Mouse (Mus musculus): ENCODE measurements at regions not wholly inside any gene's neighbourhood (a gene's known extent, or its start where the extent isn't known, plus 50 kb on each side); places are given as distances from the start of the nearest gene placed in this dataset.
A peak's percentile ranks its signal among the peaks of the same experiment; 100 is the strongest.

DNA sequence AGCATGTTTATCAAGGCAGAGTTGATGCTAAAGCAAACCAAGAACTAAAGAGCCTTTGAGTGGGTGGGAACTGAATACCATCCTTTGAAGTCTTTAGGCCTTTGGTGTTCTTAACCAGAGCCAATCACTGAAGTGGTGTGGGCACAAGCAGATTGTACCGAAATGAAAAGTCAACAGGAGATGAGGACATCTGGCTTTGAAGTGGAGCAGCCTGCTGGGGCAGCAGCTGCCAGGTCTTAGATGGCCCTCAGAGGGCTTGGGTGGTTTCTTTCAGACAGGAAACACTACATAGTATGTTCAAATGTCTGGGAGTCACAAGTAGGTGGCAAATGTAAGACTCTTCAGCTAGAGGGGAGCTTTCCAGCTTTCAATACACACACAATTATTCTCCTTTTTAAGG, 128.2 kb upstream of the E2f7 start:
- Histone ChIP-seq H3K4me1 (ENCODE audit: control insufficient read depth, insufficient read depth, insufficient read length, low read length) (no peaks in the 10 kb centered on the region), H3K27ac (replicated peaks; ENCODE audit: low read depth, low read length) (no peak overlapping the region), H3K4me3 (ENCODE audit: insufficient read depth, low read depth, low read length) (no peak overlapping the region)

DNA sequence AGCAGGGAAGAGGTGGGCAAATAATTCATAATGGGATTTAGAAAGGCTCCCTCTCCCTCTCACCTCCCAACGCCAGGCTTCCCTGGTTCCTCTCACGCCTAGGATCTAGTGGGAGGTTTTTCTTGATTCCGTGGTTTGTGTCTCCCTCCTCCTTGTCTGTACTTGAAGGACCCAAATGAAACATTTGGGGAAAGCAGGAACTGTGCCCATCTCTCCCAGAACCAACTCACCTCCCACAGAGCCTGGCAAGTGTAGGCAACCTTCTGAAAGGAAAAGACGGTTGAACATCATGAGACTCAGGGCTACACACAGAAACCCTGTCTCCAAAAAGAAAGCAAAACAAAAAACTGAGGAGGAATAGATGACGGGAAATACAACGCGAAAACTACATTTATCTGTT, 126.0 kb upstream of the E2f7 start:
- Histone ChIP-seq H3K27ac (replicated peaks; ENCODE audit: low read depth, low read length) (no peak overlapping the region), H3K4me1 (ENCODE audit: control insufficient read depth, insufficient read depth, insufficient read length, low read length) (no peaks in the 10 kb centered on the region), H3K4me3 (ENCODE audit: insufficient read depth, low read depth, low read length) (no peak overlapping the region)

DNA sequence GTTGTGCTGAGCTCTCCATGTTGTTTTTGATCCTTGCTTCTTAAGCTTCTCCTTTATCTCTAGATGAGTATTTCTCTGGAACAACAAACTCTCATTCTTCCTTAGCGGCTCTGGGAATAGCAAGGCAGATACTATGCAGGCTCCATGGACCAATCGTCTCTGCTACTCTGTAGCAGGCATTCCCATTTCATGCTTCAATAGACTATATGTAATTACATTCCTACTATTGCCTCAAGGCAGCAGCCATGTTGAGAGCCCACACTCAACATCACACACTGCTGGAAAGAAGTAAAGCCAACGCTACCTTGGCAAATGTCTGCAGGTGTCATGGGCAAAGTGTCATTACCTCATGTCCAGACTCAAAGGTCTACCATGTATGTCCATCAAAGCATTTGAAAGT, 119.6 kb upstream of the E2f7 start:
- Histone ChIP-seq H3K27ac (replicated peaks; ENCODE audit: low read depth, low read length) (no peak overlapping the region), H3K4me3 (ENCODE audit: insufficient read depth, low read depth, low read length) (no peak overlapping the region), H3K4me1 (ENCODE audit: control insufficient read depth, insufficient read depth, insufficient read length, low read length) (no peaks in the 10 kb centered on the region)

DNA sequence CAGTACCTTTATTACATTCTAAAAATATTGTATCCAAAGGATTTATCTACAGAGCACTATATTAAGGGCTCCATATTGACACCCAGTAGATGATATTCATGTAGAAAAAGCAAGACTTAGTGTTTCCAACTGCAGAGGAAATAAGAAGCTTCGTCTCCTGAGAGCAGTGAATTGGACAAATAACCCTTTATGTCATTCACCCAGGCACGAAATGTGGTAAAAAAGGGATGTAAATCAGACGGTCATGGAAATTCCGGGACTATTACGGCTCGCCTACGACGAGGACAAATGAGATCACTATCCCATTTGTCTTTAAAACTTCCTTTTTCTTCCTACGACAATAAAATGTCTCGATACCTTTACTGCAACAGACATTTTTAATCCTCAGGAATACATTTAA, 104.8 kb upstream of the E2f7 start:
- Histone ChIP-seq H3K4me3 (ENCODE audit: insufficient read depth, low read depth, low read length) (no peak overlapping the region), H3K4me1 (ENCODE audit: control insufficient read depth, insufficient read depth, insufficient read length, low read length) (no peaks in the 10 kb centered on the region), H3K27ac (replicated peaks; ENCODE audit: low read depth, low read length) (no peak overlapping the region)

DNA sequence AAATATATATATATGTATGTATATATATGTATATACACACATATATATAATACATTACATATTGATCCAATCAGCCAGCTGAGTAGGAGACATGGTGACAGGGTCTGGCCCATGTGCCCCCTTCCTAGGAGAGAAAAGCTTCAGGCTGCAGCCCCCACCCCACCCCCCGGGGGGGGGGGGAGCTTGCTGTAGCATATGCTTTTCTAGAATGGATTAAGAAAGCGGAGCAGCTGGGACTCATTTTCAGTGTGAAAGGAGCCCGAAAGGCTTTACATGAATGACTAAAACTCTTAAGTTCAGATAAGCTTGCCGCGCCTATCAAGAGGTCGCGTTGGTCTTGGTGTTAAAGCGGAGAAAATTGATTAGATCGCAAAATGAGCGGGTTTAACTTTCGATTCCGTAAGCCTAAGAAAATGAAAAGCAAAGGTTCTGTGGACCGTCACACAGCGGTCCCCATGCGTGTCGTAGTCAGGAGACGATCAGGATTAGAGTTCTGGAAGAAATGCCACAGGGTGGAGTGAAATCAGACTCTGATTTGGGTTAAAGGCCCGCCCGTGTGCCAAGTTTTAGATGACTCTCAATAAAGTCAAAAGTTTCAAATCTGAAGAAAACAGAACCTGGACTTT, 103.1 kb upstream of the E2f7 start:
- Histone ChIP-seq H3K27ac (replicated peaks; ENCODE audit: low read depth, low read length) (no peak overlapping the region), H3K4me1 (ENCODE audit: control insufficient read depth, insufficient read depth, insufficient read length, low read length) (no peaks in the 10 kb centered on the region), H3K4me3 (ENCODE audit: insufficient read depth, low read depth, low read length) (peak overlapping the region; percentile 43)

DNA sequence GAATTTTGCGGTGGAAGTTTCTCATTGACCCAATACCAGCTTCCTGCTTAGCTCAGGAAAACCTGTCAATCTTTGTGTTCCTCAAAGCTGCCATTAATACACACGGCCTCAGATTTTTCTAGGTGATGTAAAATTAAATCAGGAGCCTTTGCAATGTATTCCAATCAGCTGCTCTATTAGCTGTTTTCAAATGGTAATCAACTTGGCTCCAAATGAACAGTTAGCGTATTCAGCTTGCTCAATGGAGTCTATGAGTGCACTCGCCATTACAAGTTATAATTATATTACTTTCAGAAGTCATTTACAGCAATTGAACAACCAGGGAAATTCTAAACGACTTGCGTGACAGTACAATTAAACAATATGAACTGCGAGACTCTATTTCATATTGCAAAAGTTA, 97.6 kb upstream of the E2f7 start:
- Histone ChIP-seq H3K4me3 (ENCODE audit: insufficient read depth, low read depth, low read length) (no peak overlapping the region), H3K4me1 (ENCODE audit: control insufficient read depth, insufficient read depth, insufficient read length, low read length) (no peaks in the 10 kb centered on the region), H3K27ac (replicated peaks; ENCODE audit: low read depth, low read length) (no peak overlapping the region)

DNA sequence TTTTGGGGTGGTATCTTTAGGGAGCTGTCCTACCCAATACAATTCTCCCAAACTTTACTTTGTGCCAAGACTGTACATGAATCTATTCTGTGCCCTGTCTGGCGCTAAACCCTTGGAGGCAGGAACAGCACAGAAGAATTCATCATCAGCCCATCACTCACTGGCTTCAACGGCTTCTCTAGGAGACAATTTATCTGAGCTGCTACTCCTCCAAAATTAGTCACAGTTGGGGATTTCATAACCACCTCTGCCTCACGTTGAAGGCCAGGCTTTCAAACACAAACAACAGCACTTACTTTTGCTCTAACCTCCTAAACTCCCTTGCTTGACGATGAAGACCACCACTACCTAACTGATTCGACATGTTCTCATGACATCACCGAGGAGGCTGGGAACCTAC, 95.1 kb upstream of the E2f7 start:
- Histone ChIP-seq H3K4me1 (ENCODE audit: control insufficient read depth, insufficient read depth, insufficient read length, low read length) (no peaks in the 10 kb centered on the region), H3K4me3 (ENCODE audit: insufficient read depth, low read depth, low read length) (no peak overlapping the region), H3K27ac (replicated peaks; ENCODE audit: low read depth, low read length) (no peak overlapping the region)

DNA sequence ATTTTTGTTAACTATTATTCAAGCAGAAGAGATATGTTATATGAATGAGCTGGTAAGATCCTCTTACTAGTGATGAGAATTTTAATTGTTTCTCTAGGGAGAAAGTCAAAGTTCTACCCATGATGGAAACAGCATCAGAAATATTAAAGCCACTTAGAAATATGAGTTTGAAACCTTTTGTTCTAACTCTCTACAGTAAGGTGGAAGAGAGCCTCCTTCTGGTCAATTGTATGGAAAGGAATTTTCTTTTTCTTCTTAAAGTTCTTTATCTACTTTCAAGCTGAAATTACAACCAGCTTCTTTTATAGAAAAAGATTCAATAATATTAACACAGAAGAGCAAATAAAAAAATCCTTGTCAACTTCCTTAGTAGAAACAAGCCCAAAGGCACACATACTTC, 94.4 kb upstream of the E2f7 start:
- H3K4me3 ChIP-seq (ENCODE audit: insufficient read depth, low read depth, low read length), result no peak overlapping the region
- no peak overlapping the region for H3K27ac ChIP-seq (replicated peaks; ENCODE audit: low read depth, low read length)
- no peaks in the 10 kb centered on the region for H3K4me1 ChIP-seq (ENCODE audit: control insufficient read depth, insufficient read depth, insufficient read length, low read length)

DNA sequence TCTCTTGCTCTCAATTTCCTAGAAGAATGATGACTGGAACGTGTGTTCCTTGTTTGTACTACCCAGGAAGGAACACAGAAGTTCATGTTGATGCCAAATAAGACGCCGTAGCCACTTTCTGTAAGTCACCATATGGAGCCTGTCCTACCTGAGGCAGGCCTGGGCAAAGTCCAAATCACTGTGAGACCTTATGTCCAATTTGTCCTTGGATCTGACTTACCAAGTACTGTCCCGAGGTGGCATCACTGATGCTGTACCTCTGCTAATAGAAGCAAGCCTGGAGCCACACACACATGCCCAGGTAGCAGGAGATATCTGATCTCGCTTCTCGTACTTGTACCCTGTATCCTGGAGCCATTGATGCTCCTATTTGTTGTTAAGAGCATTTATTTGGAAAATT, 91.2 kb upstream of the E2f7 start:
- Histone ChIP-seq H3K4me1 (ENCODE audit: control insufficient read depth, insufficient read depth, insufficient read length, low read length) (no peaks in the 10 kb centered on the region), H3K27ac (replicated peaks; ENCODE audit: low read depth, low read length) (no peak overlapping the region), H3K4me3 (ENCODE audit: insufficient read depth, low read depth, low read length) (no peak overlapping the region)

DNA sequence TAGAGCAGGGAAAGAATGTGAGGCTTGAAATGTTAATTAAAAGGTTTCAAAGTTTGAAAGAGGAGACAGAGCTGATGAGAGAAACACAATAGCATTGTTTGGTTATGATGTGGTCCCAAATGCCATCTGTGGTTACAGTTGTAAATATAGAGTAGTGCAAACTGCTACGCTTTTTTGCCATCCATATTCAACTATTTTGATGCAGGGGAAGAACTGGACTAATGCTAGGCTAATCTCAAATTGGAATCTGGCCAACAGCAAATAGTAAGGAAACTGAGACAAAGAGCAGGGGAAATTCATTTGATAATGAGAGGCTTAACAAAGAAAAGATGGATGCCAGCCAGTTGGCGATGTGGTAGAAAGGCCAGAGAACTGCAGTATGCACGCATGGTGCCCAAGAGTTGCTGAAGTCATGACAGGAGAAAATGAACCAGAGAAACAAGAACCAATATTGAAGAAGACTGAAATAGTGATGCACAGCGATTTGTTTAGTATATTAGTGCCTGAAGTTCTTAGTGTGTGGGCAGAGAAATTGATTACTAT, 87.0 kb upstream of the E2f7 start:
- no peaks in the 10 kb centered on the region for H3K4me1 ChIP-seq (ENCODE audit: control insufficient read depth, insufficient read depth, insufficient read length, low read length)
- no peak overlapping the region for H3K4me3 ChIP-seq (ENCODE audit: insufficient read depth, low read depth, low read length)
- H3K27ac ChIP-seq (replicated peaks; ENCODE audit: low read depth, low read length), result no peak overlapping the region

DNA sequence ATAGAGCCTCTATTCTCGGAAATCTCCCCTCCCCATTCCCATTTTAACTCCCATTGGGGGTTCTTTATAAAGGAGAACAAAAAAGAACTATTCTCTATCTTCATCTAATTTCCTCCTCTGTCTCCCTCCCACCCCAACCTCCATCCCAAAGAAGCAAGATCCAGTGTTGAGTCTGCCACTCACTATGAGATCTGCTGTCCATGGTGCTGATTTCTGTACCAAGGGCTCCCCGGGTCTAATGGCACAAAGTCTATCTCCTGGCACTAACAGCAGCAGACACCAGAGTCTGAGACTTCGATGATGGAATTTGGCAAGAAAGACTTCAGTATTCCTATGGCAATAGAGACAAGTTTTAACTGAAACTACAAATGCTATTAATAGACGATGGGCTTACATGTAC, 68.7 kb upstream of the E2f7 start:
- H3K4me3 ChIP-seq (ENCODE audit: insufficient read depth, low read depth, low read length), result no peak overlapping the region
- no peaks in the 10 kb centered on the region for H3K4me1 ChIP-seq (ENCODE audit: control insufficient read depth, insufficient read depth, insufficient read length, low read length)
- no peak overlapping the region for H3K27ac ChIP-seq (replicated peaks; ENCODE audit: low read depth, low read length)
